Mouse (Mus musculus): ENCODE measurements around the gene Gtf3a. TPM values are rescaled to one million over a fixed set of nuclear protein-coding genes. Genes with fewer than 3 reads are reported as not detected.

The Gtf3a gene
- total and polyA plus RNA-seq, 2 experiments, result 12.2 to 15.3 TPM

- Histone ChIP-seq H3K36me3 (ENCODE audit: control insufficient read depth, insufficient read depth, low read length) (no peaks in the 10 kb centered on the region), H3K79me2 (ENCODE audit: control insufficient read depth, insufficient read depth, low read length) (no peaks in the 10 kb centered on the region), H3K27me3 (ENCODE audit: control insufficient read depth, insufficient read depth, low read length) (no peaks in the 10 kb centered on the region; the same call in none of the 2 replicates), H3K9ac (ENCODE audit: low read depth, low read length) (no peak overlapping the region), H3K27ac (replicated peaks; ENCODE audit: insufficient read depth, low read depth, low read length) (no peak overlapping the region), H3K4me1 (ENCODE audit: control insufficient read depth, insufficient read depth, low read length) (no peaks in the 10 kb centered on the region), H3K4me3 (ENCODE audit: insufficient read depth, low read depth, low read length) (no peak overlapping the region)
- TF ChIP-seq POLR2A (IDR thresholded peaks at IDR 0.05; ENCODE audit: extremely low read depth, insufficient read depth, low read length), result no peak
- no peak for TF ChIP-seq CTCF (IDR thresholded peaks at IDR 0.05; ENCODE audit: low read depth, low read length)
- WGBS, result 61% methylated on average over 6 of the region's 6 CpGs
- no peak for DNase-seq (ENCODE audit: extremely low read depth, low read depth, low spot score)
Measured at GRCm38 (mm10) chr5:146919874-146920273, 28.6 kb upstream of the Gtf3a start.

- no peak overlapping the region for H3K4me3 ChIP-seq (ENCODE audit: insufficient read depth, low read depth, low read length)
Measured at GRCm38 (mm10) chr5:146920314-146921161, 27.9 kb upstream of the Gtf3a start.

GRCm38 (mm10) chr5:146921224-146921623 lies 27.2 kb upstream of the Gtf3a start:
- Histone ChIP-seq H3K4me1 (ENCODE audit: control insufficient read depth, insufficient read depth, low read length) (no peaks in the 10 kb centered on the region), H3K27ac (replicated peaks; ENCODE audit: insufficient read depth, low read depth, low read length) (no peak overlapping the region), H3K79me2 (ENCODE audit: control insufficient read depth, insufficient read depth, low read length) (no peaks in the 10 kb centered on the region), H3K36me3 (ENCODE audit: control insufficient read depth, insufficient read depth, low read length) (no peaks in the 10 kb centered on the region), H3K4me3 (ENCODE audit: insufficient read depth, low read depth, low read length) (no peak overlapping the region), H3K9ac (ENCODE audit: low read depth, low read length) (no peak overlapping the region), H3K27me3 (ENCODE audit: control insufficient read depth, insufficient read depth, low read length) (peaks cover 2% of the 10 kb centered on the region)
- 56% methylated on average over 8 of the region's 8 CpGs for WGBS
- DNase-seq (ENCODE audit: extremely low read depth, low read depth, low spot score), result no peak
- TF ChIP-seq CTCF (IDR thresholded peaks at IDR 0.05; ENCODE audit: low read depth, low read length) (no peak), POLR2A (IDR thresholded peaks at IDR 0.05; ENCODE audit: extremely low read depth, insufficient read depth, low read length) (no peak)

More at GRCm38 (mm10) chr5:146920314-146921161, 27.9 kb upstream of the Gtf3a start:
- Histone ChIP-seq H3K27ac (replicated peaks; ENCODE audit: insufficient read depth, low read depth, low read length) (no peak overlapping the region), H3K4me1 (ENCODE audit: control insufficient read depth, insufficient read depth, low read length) (no peaks in the 10 kb centered on the region), H3K27me3 (ENCODE audit: control insufficient read depth, insufficient read depth, low read length) (no peaks in the 10 kb centered on the region; the same call in none of the 2 replicates), H3K79me2 (ENCODE audit: control insufficient read depth, insufficient read depth, low read length) (no peaks in the 10 kb centered on the region), H3K36me3 (ENCODE audit: control insufficient read depth, insufficient read depth, low read length) (no peaks in the 10 kb centered on the region), H3K9ac (ENCODE audit: low read depth, low read length) (no peak overlapping the region)
- TF ChIP-seq POLR2A (IDR thresholded peaks at IDR 0.05; ENCODE audit: extremely low read depth, insufficient read depth, low read length) (no peak), CTCF (IDR thresholded peaks at IDR 0.05; ENCODE audit: low read depth, low read length) (no peak)
- DNase-seq (ENCODE audit: extremely low read depth, low read depth, low spot score), result no peak
- WGBS, result 13% methylated on average over 24 of the region's 27 CpGs

- 83% methylated on average over 5 of the region's 5 CpGs for WGBS
- TF ChIP-seq CTCF (IDR thresholded peaks at IDR 0.05; ENCODE audit: low read depth, low read length) (no peak), POLR2A (IDR thresholded peaks at IDR 0.05; ENCODE audit: extremely low read depth, insufficient read depth, low read length) (no peak)
Measured at GRCm38 (mm10) chr5:146923547-146923946, 24.9 kb upstream of the Gtf3a start.

GRCm38 (mm10) chr5:146926673-146927072 lies 21.8 kb upstream of the Gtf3a start:
- H3K27me3 ChIP-seq (ENCODE audit: control insufficient read depth, insufficient read depth, low read length), result peaks cover 6% of the 10 kb centered on the region
- H3K79me2 ChIP-seq (ENCODE audit: control insufficient read depth, insufficient read depth, low read length), result no peaks in the 10 kb centered on the region
- no peak for TF ChIP-seq POLR2A (IDR thresholded peaks at IDR 0.05; ENCODE audit: extremely low read depth, insufficient read depth, low read length)
- TF ChIP-seq CTCF (IDR thresholded peaks at IDR 0.05; ENCODE audit: low read depth, low read length), result no peak
- no peak for DNase-seq (ENCODE audit: extremely low read depth, low read depth, low spot score)
- H3K36me3 ChIP-seq (ENCODE audit: control insufficient read depth, insufficient read depth, low read length), result no peaks in the 10 kb centered on the region
- H3K4me1 ChIP-seq (ENCODE audit: control insufficient read depth, insufficient read depth, low read length), result 0 out of 2 replicates have a peak, but pooled peaks cover under 1% of the 10 kb centered on the region
- 92% methylated on average over 5 of the region's 5 CpGs for WGBS
- no peak overlapping the region for H3K27ac ChIP-seq (replicated peaks; ENCODE audit: insufficient read depth, low read depth, low read length)
- H3K4me3 ChIP-seq (ENCODE audit: insufficient read depth, low read depth, low read length), result no peak overlapping the region
- H3K9ac ChIP-seq (ENCODE audit: low read depth, low read length), result no peak overlapping the region

More at GRCm38 (mm10) chr5:146923547-146923946, 24.9 kb upstream of the Gtf3a start:
- H3K4me1 ChIP-seq (ENCODE audit: control insufficient read depth, insufficient read depth, low read length), result no peaks in the 10 kb centered on the region
- H3K36me3 ChIP-seq (ENCODE audit: control insufficient read depth, insufficient read depth, low read length), result no peaks in the 10 kb centered on the region
- no peak overlapping the region for H3K9ac ChIP-seq (ENCODE audit: low read depth, low read length)
- H3K4me3 ChIP-seq (ENCODE audit: insufficient read depth, low read depth, low read length), result no peak overlapping the region
- H3K27ac ChIP-seq (replicated peaks; ENCODE audit: insufficient read depth, low read depth, low read length), result no peak overlapping the region
- DNase-seq (ENCODE audit: extremely low read depth, low read depth, low spot score), result no peak
- H3K27me3 ChIP-seq (ENCODE audit: control insufficient read depth, insufficient read depth, low read length), result peaks cover 2% of the 10 kb centered on the region
- no peaks in the 10 kb centered on the region for H3K79me2 ChIP-seq (ENCODE audit: control insufficient read depth, insufficient read depth, low read length)

- Histone ChIP-seq H3K36me3 (ENCODE audit: control insufficient read depth, insufficient read depth, low read length) (no peaks in the 10 kb centered on the region), H3K9ac (ENCODE audit: low read depth, low read length) (no peak overlapping the region), H3K4me1 (ENCODE audit: control insufficient read depth, insufficient read depth, low read length) (peaks cover 5% of the 10 kb centered on the region), H3K27ac (replicated peaks; ENCODE audit: insufficient read depth, low read depth, low read length) (no peak overlapping the region), H3K4me3 (ENCODE audit: insufficient read depth, low read depth, low read length) (no peak overlapping the region), H3K79me2 (ENCODE audit: control insufficient read depth, insufficient read depth, low read length) (no peaks in the 10 kb centered on the region), H3K27me3 (ENCODE audit: control insufficient read depth, insufficient read depth, low read length) (peaks cover 7% of the 10 kb centered on the region; the same call in 1 of the 2 replicates)
- TF ChIP-seq POLR2A (IDR thresholded peaks at IDR 0.05; ENCODE audit: extremely low read depth, insufficient read depth, low read length) (no peak), CTCF (IDR thresholded peaks at IDR 0.05; ENCODE audit: low read depth, low read length) (no peak)
- DNase-seq (ENCODE audit: extremely low read depth, low read depth, low spot score), result no peak
- 90% methylated on average over 7 of the region's 7 CpGs for WGBS
Measured at GRCm38 (mm10) chr5:146931422-146931821, 17.0 kb upstream of the Gtf3a start.

Measured in liver, adult 2 months (tissue).